Mouse (Mus musculus) retina, postnatal 7 days (tissue): ENCODE data around the gene Ebna1bp2.
A peak's percentile ranks its signal among the peaks of the same experiment; 100 is the strongest.

Experiments
- DNase-seq: peaks from one replicate; pipeline ENCODE4 v3.0.0-alpha.2; 2012; ENCODE audit warnings: low read depth, low spot score

The Ebna1bp2 gene

GRCm38 (mm10) chr4:118620279-118620966 is at the start of gene Ebna1bp2, which contains the start of gene Cfap57:
Ebna1bp2 (plus strand) TSS chr4:118620799.
Cfap57 (minus strand) TSS chr4:118620777.
- DNase-seq, result peak; percentile 94

DNA sequence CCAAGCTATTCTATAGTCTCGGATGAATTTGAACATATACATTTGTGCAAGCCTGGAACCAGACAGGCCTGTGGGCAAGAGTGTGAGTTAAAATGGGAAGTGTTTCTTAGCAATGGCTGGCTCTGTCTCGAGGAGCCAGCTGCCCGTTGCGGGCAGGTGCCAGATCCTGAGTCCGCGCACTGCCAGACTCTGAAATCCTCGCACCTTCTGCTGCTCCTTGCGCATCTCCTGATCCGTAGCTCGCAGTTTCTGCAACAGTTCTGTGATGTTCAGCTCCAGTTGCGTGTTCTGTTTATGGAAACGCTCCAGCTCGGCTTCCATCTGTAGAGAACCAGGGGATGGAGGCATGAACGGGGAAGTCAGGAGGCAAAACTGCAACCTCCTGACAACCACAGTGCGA is 49.2 kb upstream of the Ebna1bp2 start:
- DNase-seq, result no peak

DNA sequence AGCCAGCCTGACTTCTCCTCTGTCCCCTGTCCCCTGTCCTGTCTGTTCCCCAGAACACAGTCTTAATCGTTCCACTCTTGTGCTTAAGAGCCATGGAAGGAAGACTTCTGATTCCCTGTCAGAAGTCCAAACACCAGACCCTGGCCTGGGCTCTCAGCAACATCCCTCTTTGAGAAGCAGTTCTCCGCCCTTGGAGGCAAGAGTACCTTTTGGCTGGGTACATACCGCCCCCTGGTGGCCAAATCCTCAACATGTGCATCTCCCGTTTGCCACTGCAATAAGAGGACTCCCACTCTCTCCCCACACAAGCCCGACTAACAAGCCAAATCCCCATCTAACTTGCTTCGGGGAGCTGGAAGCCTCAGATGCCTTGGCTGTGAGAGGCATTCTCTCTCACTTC is 44.5 kb upstream of the Ebna1bp2 start:
- peak; percentile 73 for DNase-seq

DNA sequence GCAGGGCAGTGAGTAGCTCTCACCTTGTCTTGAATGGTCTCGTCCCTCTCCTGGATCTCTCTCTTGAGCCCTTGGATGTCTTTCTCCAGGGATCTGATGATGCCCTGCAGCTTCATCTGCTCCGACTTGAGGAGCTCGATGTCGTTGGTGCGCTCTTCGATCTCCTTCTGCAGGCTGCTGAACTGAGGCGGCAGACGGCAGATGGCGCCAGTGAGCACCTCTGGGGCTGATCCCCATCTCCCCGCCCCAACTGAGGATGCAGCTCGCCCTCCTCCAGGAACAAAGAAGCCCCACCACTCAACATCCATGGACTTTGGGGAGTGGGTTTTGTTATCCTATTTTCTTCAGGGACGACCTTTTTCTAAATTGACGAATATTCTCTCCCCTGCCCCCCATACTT is 41.3 kb upstream of the Ebna1bp2 start:
- DNase-seq, result no peak

- DNase-seq, result no peak
Observed at GRCm38 (mm10) chr4:118581508-118581907, 39.1 kb upstream of the Ebna1bp2 start.

DNA sequence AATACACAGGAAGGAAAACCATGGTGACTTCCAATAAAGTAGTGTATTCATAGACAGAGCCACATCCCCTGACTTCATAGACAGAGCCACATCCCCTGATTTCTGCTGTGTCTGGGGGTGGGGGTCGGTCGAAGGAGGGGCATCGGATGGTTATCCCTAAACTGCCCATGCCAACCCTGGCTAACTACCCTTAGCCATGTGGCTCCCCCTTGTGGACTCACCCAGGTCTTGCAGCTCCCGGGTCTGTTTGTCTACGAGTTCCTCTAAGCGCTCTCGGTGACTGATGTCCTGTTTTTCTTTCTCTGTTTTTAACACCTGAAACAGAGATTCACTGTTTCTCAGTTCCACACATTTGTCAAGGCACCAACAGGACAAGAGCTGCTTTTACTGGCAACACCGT is 38.0 kb upstream of the Ebna1bp2 start:
- DNase-seq, result no peak

DNA sequence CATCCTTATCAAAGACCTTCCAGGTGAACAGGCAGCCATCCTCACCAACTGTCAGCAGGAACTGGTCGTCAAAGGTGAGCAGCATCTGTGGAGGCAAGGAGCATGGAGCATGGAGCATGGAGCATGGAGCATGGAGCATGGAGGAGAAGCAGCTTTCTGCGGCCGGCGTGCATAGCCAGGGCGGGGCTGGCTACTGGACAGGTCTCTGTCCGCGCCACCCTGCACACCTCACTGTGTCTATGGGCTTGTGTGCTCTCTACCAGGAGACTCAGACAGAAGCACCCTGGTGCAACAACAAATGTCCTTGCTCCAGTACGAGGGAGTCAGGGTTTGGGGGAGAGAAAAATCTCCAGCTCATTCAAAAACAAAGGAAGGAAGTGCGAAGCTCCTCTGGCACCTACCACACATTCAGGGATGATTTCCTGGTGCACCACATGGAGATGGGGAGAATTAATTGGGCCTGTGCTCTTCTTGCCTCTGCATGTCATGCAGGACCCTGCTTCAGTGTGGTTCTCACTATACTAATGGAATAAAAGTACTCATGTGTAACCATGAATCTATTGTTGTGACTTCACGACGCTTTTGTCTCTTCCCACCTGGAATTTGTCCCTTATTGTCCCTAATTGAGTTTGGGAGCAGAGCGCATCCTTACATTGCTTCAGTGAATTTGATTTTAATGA is 31.4 kb upstream of the Ebna1bp2 start:
- DNase-seq, result no peak

- DNase-seq, result no peak
Observed at GRCm38 (mm10) chr4:118589733-118590130, 30.9 kb upstream of the Ebna1bp2 start.

GRCm38 (mm10) chr4:118604065-118604464 is 16.5 kb upstream of the Ebna1bp2 start:
- DNase-seq, result no peak

GRCm38 (mm10) chr4:118609836-118610235 is 10.8 kb upstream of the Ebna1bp2 start:
- DNase-seq, result no peak

DNA sequence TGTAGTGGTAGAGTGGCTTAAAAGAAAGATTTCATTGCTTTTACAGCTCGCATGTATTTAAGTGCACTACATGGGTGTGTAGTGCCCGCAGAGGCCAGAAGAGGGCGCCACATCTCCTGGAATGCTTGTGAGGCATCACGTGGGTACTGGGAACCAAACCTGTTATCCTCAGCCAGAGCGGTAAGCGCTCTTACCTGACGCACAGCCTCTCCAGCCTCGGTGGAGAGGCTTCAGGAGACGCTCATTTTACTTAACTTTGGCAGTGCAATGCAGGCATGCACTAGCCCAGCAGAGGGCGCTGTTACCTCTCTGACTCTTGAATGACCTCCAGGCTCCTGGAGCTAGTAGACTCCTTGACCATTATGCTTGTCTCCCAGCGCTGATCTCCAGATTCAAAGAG is 8.0 kb upstream of the Ebna1bp2 start:
- peak; percentile 23 for DNase-seq

GRCm38 (mm10) chr4:118615412-118615811 is 5.2 kb upstream of the Ebna1bp2 start:
- DNase-seq, result no peak

DNA sequence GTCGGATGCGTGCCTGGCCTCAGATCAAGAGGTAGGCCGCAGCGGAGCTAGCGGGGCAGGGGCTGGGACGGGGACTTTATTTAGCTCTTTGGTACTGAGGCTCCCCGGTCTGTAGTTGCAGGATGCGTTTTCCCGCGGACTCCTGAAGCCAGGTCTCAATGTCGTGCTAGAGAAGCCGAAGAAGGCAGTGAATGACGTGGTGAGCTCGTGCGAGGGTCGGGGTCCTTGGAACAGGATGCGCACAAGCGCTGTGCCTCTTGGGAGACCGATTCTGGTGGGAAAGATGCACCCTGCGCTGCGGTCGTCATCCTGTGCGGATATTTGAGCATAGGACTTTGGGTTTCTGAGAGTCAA is 345 bp downstream of the Ebna1bp2 start:
- no peak for DNase-seq

DNA sequence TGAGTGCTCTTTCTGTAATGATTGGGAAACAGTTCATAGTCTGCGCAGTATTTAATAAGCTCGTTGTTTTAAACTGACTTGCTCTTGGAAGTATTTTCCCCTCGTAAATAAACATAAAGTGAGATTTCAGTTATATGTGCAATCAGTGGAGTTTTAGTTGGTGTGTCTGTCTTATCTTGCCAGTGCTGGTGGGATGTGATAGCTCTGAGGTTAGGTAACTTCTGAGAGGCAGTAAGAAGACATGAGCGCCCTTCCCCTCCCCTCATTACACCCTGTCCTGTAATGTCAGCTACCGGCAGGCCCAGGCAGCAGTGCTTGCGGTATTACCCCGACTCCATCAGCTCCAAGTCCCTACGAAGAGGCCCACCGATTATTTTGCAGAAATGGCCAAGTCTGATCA is 1.2 kb downstream of the Ebna1bp2 start:
- DNase-seq, result no peak

- no peak for DNase-seq
Observed at GRCm38 (mm10) chr4:118630261-118630660, 9.7 kb downstream of the Ebna1bp2 start.

DNA sequence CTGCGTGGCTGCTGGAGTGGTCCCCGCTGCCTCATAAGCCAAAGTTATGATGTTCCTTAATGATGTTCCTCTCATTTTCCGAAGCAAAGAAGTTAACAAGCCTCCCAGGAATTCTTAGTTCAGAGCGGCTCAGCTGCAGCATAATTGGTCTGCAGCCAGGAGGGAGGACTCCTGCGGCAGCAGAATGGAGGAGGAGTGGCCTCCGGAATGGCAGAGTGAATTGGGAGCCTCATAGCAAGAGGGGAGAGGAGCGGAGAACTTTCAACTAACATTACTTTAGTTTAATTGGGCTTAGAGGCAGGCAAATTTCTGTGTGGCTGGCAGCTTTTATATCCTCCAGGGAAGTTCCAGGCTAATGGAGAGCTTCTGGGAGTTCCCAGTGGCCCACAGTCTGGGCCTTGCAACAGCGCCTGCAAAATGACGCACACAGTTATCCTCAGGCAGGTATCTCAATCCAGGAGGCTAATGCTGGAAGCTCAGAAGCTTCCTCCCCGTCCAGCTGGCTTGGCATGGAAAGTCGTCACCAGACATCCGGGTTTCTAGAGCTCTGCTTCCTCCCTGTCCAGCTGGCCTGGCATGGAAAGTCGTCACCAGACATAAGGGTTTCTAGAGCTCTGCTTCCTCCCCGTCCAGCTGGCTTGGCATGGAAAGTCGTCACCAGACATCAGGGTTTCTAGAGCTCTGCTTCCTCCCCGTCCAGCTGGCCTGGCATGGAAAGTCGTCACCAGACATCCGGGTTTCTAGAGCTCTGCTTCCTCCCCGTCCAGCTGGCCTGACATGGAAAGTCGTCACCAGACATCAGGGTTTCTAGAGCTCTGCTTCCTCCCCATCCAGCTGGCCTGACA is 22.0 kb downstream of the Ebna1bp2 start:
- no peak for DNase-seq

- no peak for DNase-seq
Observed at GRCm38 (mm10) chr4:118645234-118645633, 24.6 kb downstream of the Ebna1bp2 start.

GRCm38 (mm10) chr4:118658652-118659051 is 38.1 kb downstream of the Ebna1bp2 start, which contains the start of gene Olfr62:
Olfr62 (plus strand) TSS chr4:118658952.
- no peak for DNase-seq
